Mouse (Mus musculus) limb, embryonic 14.5 days (tissue): ENCODE measurements around the gene Cox6b1. TPM values are rescaled to one million over a fixed set of nuclear protein-coding genes. Genes with fewer than 3 reads are reported as not detected.

Experiments used
- ATAC-seq: fragments of 200-750 bp; cut with Nextera tagmentation; 2 replicates; pipeline ENCODE4 v1.8.0; 2017; ENCODE audit warnings: low read depth, moderate number of reproducible peaks, moderate TSS enrichment; ENCODE audit not compliant: low FRiP score
- DNase-seq: peaks from one replicate; pipeline ENCODE4 v3.0.0-alpha.2; 2015; ENCODE audit warnings: low spot score
- H3K27ac ChIP-seq: fragments of 300-500 bp; sonication (generic); replicated peaks from 2 replicates; pipeline ENCODE4 v1.5.1; 2014; ENCODE audit warnings: low read depth, mild to moderate bottlenecking, low read length, moderate library complexity, mixed read lengths
- H3K27me3 ChIP-seq: fragments of 300-500 bp; sonication (generic); 2 replicates; pipeline ENCODE4 v1.6.1; 2014; ENCODE audit warnings: low read length, mixed read lengths; ENCODE audit not compliant: control insufficient read depth, insufficient read depth
- H3K36me3 ChIP-seq: fragments of 300-500 bp; sonication (generic); 2 replicates; pipeline ENCODE4 v1.6.1; 2014; ENCODE audit warnings: mild to moderate bottlenecking, low read length, moderate library complexity, mixed read lengths; ENCODE audit not compliant: control insufficient read depth, insufficient read depth
- H3K4me1 ChIP-seq: fragments of 300-500 bp; sonication (generic); 2 replicates; pipeline ENCODE4 v1.6.1; 2014; ENCODE audit warnings: antibody characterized with exemption, low read length, mixed read lengths; ENCODE audit not compliant: control insufficient read depth, insufficient read depth
- H3K4me2 ChIP-seq: fragments of 300-500 bp; sonication (generic); replicated peaks from 2 replicates; pipeline ENCODE4 v1.6.1; 2014; ENCODE audit warnings: low read depth, mild to moderate bottlenecking, low read length, moderate library complexity; ENCODE audit not compliant: severe bottlenecking
- H3K4me3 ChIP-seq: fragments of 300-500 bp; sonication (generic); replicated peaks from 2 replicates; pipeline ENCODE4 v1.5.1; 2014; ENCODE audit warnings: low read length
- H3K9ac ChIP-seq: fragments of 300-500 bp; sonication (generic); 2 replicates; pipeline ENCODE4 v1.6.1; 2014; ENCODE audit warnings: mild to moderate bottlenecking, low read depth, low read length, moderate library complexity; ENCODE audit not compliant: severe bottlenecking
- H3K9me3 ChIP-seq: fragments of 300-500 bp; sonication (generic); 2 replicates; pipeline ENCODE4 v1.6.1; 2016; ENCODE audit warnings: low read length; ENCODE audit not compliant: control insufficient read depth
- POLR2A ChIP-seq: fragments of 200-500 bp; IDR thresholded peaks from 2 replicates; pipeline ENCODE4 v1.8.0; 2012; ENCODE audit warnings: inconsistent platforms, mild to moderate bottlenecking, moderate library complexity, borderline replicate concordance; ENCODE audit not compliant: insufficient read depth, insufficient read length; ENCODE audit errors: extremely low read depth
- WGBS: fragments of 180-500 bp; shearing (Covaris S2); extraction: QIAGEN DNeasy Blood & Tissue Kit; methylation state at CpG from one replicate; pipeline ENCODE4 v1.1.7; 2014; 5-methylcytosine and 5-hydroxymethylcytosine counted together
- polyA plus RNA-seq, 2 experiments: library from polyadenylated mRNA; depleted of rRNA in 1 of 2; stranded (reverse) in 1 of 2; unstranded in 1 of 2; fragments of >200 nt; fragmentation: Nextera tagmentation in 1 of 2; extraction: Ambion mirVana in 1 of 2; gene quantifications; 2 replicates each; pipeline versions ENCODE4 v1.2.1 to v1.2.3; 2012 to 2014

Gene Cox6b1
- polyA plus RNA-seq, 2 experiments = 677 to 875 TPM

GRCm38 (mm10) chr7:30589435-30590301, 36.3 kb downstream of the Cox6b1 start:
- peak; percentile 92 for DNase-seq
- Histone ChIP-seq H3K4me2 (peak overlapping the region; percentile 77), H3K4me3 (peak overlapping the region; percentile 96), H3K4me1 (peaks cover 14% of the 10 kb centered on the region), H3K27me3 (no peaks in the 10 kb centered on the region), H3K36me3 (peaks cover 21% of the 10 kb centered on the region), H3K27ac (peak overlapping the region; percentile 92), H3K9ac (peak overlapping the region; percentile 98), H3K9me3 (no peaks in the 10 kb centered on the region)
- peak; percentile 70 for ATAC-seq
- 28% methylated on average over 40 of the region's 40 CpGs for WGBS
- no peak for TF ChIP-seq POLR2A

GRCm38 (mm10) chr7:30588676-30589434, 37.1 kb downstream of the Cox6b1 start, which contains the start of gene Kmt2b:
Gene Kmt2b, minus strand, starts transcription at chr7:30588726.
- peak; percentile 43; the same call in 1 of the 2 replicates for TF ChIP-seq POLR2A
- ATAC-seq = peak; percentile 94

GRCm38 (mm10) chr7:30587842-30588667, 37.9 kb downstream of the Cox6b1 start:
- H3K27ac ChIP-seq = peak overlapping the region; percentile 92
- H3K27me3 ChIP-seq = no peaks in the 10 kb centered on the region
- DNase-seq (no peak), ATAC-seq (peak; percentile 10)
- H3K9me3 ChIP-seq = no peaks in the 10 kb centered on the region
- H3K36me3 ChIP-seq = peaks cover 37% of the 10 kb centered on the region
- no peak for TF ChIP-seq POLR2A
- H3K9ac ChIP-seq = peak overlapping the region; percentile 98
- peak overlapping the region; percentile 85 for H3K4me2 ChIP-seq
- peaks cover 14% of the 10 kb centered on the region for H3K4me1 ChIP-seq
- WGBS = under 1% methylated on average over 59 of the region's 67 CpGs
- H3K4me3 ChIP-seq = peak overlapping the region; percentile 96

More at GRCm38 (mm10) chr7:30588676-30589434, 37.1 kb downstream of the Cox6b1 start, which contains the start of gene Kmt2b:
- H3K36me3 ChIP-seq = peaks cover 29% of the 10 kb centered on the region
- no peaks in the 10 kb centered on the region for H3K9me3 ChIP-seq
- DNase-seq = peak; percentile 98
- peak within 1 kb of the TSS; percentile 92 for H3K27ac ChIP-seq
- under 1% methylated on average over 38 of the region's 68 CpGs for WGBS
- H3K4me1 ChIP-seq = peaks cover 14% of the 10 kb centered on the region
- peak within 1 kb of the TSS; percentile 98 for H3K9ac ChIP-seq
- no peaks in the 10 kb centered on the region for H3K27me3 ChIP-seq
- H3K4me3 ChIP-seq = peak within 1 kb of the TSS; percentile 96
- H3K4me2 ChIP-seq = peak within 1 kb of the TSS; percentile 85

GRCm38 (mm10) chr7:30586455-30587020, 39.4 kb downstream of the Cox6b1 start:
- H3K4me2 ChIP-seq = no peak overlapping the region; the same call in 1 of the 2 replicates
- ATAC-seq (no peak), DNase-seq (no peak)
- H3K9me3 ChIP-seq = no peaks in the 10 kb centered on the region
- 0 out of 2 replicates have a peak overlapping the region, but pooled peaks have one; percentile 96 for H3K4me3 ChIP-seq
- H3K9ac ChIP-seq = 0 out of 2 replicates have a peak overlapping the region, but pooled peaks have one; percentile 98
- no peak for TF ChIP-seq POLR2A
- H3K27me3 ChIP-seq = no peaks in the 10 kb centered on the region
- H3K27ac ChIP-seq = no peak overlapping the region
- peaks cover 14% of the 10 kb centered on the region for H3K4me1 ChIP-seq
- 86% methylated on average over 28 of the region's 28 CpGs for WGBS
- H3K36me3 ChIP-seq = peaks cover 52% of the 10 kb centered on the region
